Mouse (Mus musculus) C2C12 (cell line): ENCODE data around the gene Npc2. TPM values are rescaled to one million over a fixed set of nuclear protein-coding genes. Genes with fewer than 3 reads are reported as not detected.
A peak's percentile ranks its signal among the peaks of the same experiment; 100 is the strongest.

Experiments
- H3K27me3 ChIP-seq: one replicate; pipeline ENCODE4 v1.6.1; 2011; ENCODE audit not compliant: control insufficient read depth, insufficient read depth, insufficient read length
- H3K36me3 ChIP-seq: one replicate; pipeline ENCODE4 v1.6.1; 2011; ENCODE audit not compliant: control insufficient read depth, insufficient read depth
- H3K4me3 ChIP-seq: one replicate; pipeline ENCODE4 v1.5.1; 2011; ENCODE audit warnings: mild to moderate bottlenecking, control low read depth; ENCODE audit not compliant: poor library complexity, insufficient read depth, severe bottlenecking
- H3K79me2 ChIP-seq: one replicate; pipeline ENCODE4 v1.6.1; 2011; ENCODE audit not compliant: control insufficient read depth, insufficient read depth
- H3K79me3 ChIP-seq: one replicate; pipeline ENCODE4 v1.6.1; 2011; ENCODE audit warnings: low read depth, control low read depth
- H3ac ChIP-seq: one replicate; pipeline ENCODE3; 2011; ENCODE audit warnings: low read depth; ENCODE audit not compliant: control insufficient read depth, insufficient read length
- CEBPB ChIP-seq: IDR thresholded peaks from one replicate; pipeline ENCODE4 v1.6.1; 2011; ENCODE audit warnings: low read depth, mild to moderate bottlenecking, control low read depth, moderate library complexity
- CTCF ChIP-seq: IDR thresholded peaks from one replicate; pipeline ENCODE4 v1.5.1; 2011; ENCODE audit not compliant: control insufficient read depth, insufficient read depth, insufficient read length
- FOSL1 ChIP-seq: IDR thresholded peaks from one replicate; pipeline ENCODE4 v1.8.0; 2011; ENCODE audit warnings: mild to moderate bottlenecking, low read length; ENCODE audit not compliant: poor library complexity, insufficient read depth, severe bottlenecking
- MAX ChIP-seq: IDR thresholded peaks from one replicate; pipeline ENCODE4 v1.6.1; 2011; ENCODE audit warnings: mild to moderate bottlenecking, control low read depth
- MYOD1 ChIP-seq: IDR thresholded peaks from one replicate; pipeline ENCODE4 v1.6.1; 2011; ENCODE audit warnings: low read depth; ENCODE audit not compliant: control insufficient read depth, insufficient read length
- MYOG ChIP-seq: IDR thresholded peaks from one replicate; pipeline ENCODE4 v1.6.1; 2011; ENCODE audit not compliant: control insufficient read depth, insufficient read length; ENCODE audit errors: extremely low read depth
- USF1 ChIP-seq: IDR thresholded peaks from one replicate; pipeline ENCODE4 v1.6.1; 2011; ENCODE audit warnings: low read depth, mild to moderate bottlenecking, control low read depth, moderate library complexity
- long read RNA-seq, 2 experiments: library from polyadenylated mRNA; unstranded; transcript quantifications; one replicate each; pipeline ENCODE4 v2.0.0; 2019 to 2020
- polyA plus RNA-seq: library from polyadenylated mRNA; unstranded; fragments of >200 nt; fragmentation: generic; extraction: Trizol; gene quantifications from one replicate; pipeline ENCODE4 v1.2.1, GENCODE M21; 2012; ENCODE audit warnings: missing spikeins

The Npc2 gene
- polyA plus RNA-seq = 226 TPM
- long read RNA-seq, experiment 1, transcript Npc2-203 (2 exons, 2,542 nt) = minor isoform, 8 of 826 reads
- long read RNA-seq, experiment 1, transcript Npc2-201 (4 exons, 3,299 nt) = major isoform, 731 of 826 reads
- long read RNA-seq, experiment 1, partial matches to known transcripts = 10 of 826 reads
- long read RNA-seq, experiment 1, other reads (novel, unspliced or antisense) = 77 of 826 reads
- long read RNA-seq, experiment 2, transcript Npc2-201 (4 exons, 3,299 nt) = major isoform, 595 of 604 reads
- long read RNA-seq, experiment 2, partial matches to known transcripts = 4 of 604 reads
- long read RNA-seq, experiment 2, other reads (novel, unspliced or antisense) = 4 of 604 reads

GRCm38 (mm10) chr12:84772726-84773441, at the start of gene Npc2, which contains the start of gene Isca2:
TSS of gene Npc2 (minus strand) at chr12:84773152.
TSS of gene Isca2 (plus strand) at chr12:84773251.
- Histone ChIP-seq H3K27me3 (no peaks in the 10 kb centered on the region), H3K79me2 (peaks cover 61% of the 10 kb centered on the region), H3ac (peak within 1 kb of the TSS; percentile 95), H3K4me3 (peak within 1 kb of the TSS; percentile 90), H3K79me3 (peaks cover 45% of the 10 kb centered on the region), H3K36me3 (peaks cover 26% of the 10 kb centered on the region)
- TF ChIP-seq CTCF = no peak
- no peak for TF ChIP-seq MAX
- TF ChIP-seq USF1 = no peak
- no peak for TF ChIP-seq FOSL1
- TF ChIP-seq MYOD1 = no peak
- TF ChIP-seq MYOG = no peak
- no peak for TF ChIP-seq CEBPB

- Histone ChIP-seq H3ac (no peak overlapping the region), H3K79me3 (no peaks in the 10 kb centered on the region)
These were observed 46.5 kb upstream of the Npc2 start for GRCm38 (mm10) chr12:84819236-84820168.

DNA sequence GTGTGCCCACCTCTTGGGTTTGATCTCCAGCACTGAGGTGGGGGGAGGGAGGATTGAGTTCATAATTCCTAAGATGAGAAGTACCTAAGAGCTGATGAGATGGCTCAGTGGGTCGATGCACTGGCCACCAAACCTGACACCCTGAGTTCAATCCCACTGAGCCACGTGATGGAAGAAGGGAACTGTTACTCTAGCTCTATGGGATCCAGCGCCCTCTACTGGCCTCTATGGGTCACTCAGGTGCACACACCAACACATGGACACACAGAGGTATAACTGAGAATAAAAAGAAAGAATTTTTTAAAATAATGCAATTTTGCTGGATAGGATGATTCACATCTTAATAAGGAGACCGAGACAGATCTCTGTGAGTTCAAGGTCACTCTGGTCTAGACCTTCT, 45.5 kb upstream of the Npc2 start:
- H3K79me3 ChIP-seq = no peaks in the 10 kb centered on the region
- no peaks in the 10 kb centered on the region for H3K27me3 ChIP-seq
- no peak overlapping the region for H3K4me3 ChIP-seq
- H3ac ChIP-seq = no peak overlapping the region
- peaks cover 7% of the 10 kb centered on the region for H3K36me3 ChIP-seq
- TF ChIP-seq MYOD1 (no peak), MYOG (no peak), USF1 (no peak), FOSL1 (no peak), CTCF (no peak), CEBPB (no peak), MAX (no peak)
- H3K79me2 ChIP-seq = no peaks in the 10 kb centered on the region

More at GRCm38 (mm10) chr12:84819236-84820168, 46.5 kb upstream of the Npc2 start:
- no peaks in the 10 kb centered on the region for H3K27me3 ChIP-seq
- peaks cover 7% of the 10 kb centered on the region for H3K36me3 ChIP-seq
- no peaks in the 10 kb centered on the region for H3K79me2 ChIP-seq
- H3K4me3 ChIP-seq = no peak overlapping the region
- TF ChIP-seq MYOD1 (peak; percentile 97), MAX (peak; percentile 57), CEBPB (peak; percentile 39), CTCF (no peak)

DNA sequence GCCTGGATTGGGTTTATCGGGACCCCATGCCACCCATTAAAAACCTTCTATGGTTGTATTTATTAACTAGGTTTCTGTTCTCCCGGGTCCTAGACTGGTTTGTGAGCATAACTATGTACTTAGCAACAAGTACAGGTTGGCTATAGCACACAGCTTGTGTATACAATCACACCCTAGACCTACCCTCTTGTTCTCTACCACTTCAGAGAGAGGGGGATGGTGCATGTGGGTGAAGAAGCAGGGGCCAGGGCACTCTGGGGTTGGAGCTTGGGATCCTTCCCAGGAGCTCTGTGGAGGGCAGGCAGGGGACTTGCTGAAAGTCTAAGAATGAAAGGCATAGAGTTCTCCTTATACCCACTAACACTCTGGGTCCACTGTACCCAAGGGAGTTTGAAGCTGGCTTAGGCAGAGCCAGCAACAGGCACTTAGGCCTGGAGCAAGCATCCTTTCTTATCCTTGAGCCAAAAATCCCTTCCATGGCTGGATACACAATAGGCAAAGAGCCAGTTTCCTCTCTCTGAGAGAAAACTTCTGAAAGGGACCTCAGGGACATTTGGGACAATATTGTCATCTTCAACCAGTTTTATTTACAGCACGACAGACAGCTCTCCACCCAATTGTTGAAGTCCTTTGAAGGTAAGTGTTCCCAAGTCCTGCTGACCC, 41.8 kb upstream of the Npc2 start:
- Histone ChIP-seq H3K36me3 (peaks cover 7% of the 10 kb centered on the region), H3K27me3 (no peaks in the 10 kb centered on the region), H3K79me3 (no peaks in the 10 kb centered on the region), H3ac (no peak overlapping the region), H3K79me2 (no peaks in the 10 kb centered on the region), H3K4me3 (no peak overlapping the region)
- no peak for TF ChIP-seq CEBPB
- TF ChIP-seq MAX = no peak
- no peak for TF ChIP-seq MYOD1
- TF ChIP-seq FOSL1 = no peak
- no peak for TF ChIP-seq CTCF
- TF ChIP-seq MYOG = no peak
- no peak for TF ChIP-seq USF1

DNA sequence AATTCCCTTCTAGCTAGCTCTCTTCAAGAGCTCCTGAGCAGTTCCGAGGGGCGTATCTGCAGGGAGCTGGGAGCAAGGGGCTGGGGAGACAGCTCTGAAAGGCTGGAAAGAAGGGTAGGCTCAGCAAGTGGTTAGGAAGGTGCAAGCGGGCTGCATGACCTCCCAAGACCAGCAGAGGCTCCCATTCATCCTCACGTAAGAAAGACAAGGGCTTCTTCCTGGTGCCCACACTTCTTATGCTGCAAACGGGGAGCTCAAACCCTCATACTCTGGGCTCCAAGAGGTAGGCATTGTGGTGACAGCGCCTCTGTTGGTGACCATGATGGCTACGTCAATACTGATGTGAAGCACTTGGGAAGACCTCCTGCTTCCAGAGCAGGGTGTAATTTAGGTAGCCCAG, 40.8 kb upstream of the Npc2 start:
- Histone ChIP-seq H3K79me2 (no peaks in the 10 kb centered on the region), H3K79me3 (no peaks in the 10 kb centered on the region), H3K4me3 (no peak overlapping the region), H3K36me3 (peaks cover 13% of the 10 kb centered on the region), H3K27me3 (no peaks in the 10 kb centered on the region), H3ac (no peak overlapping the region)
- no peak for TF ChIP-seq USF1
- no peak for TF ChIP-seq MAX
- TF ChIP-seq CEBPB = no peak
- TF ChIP-seq MYOD1 = no peak
- TF ChIP-seq CTCF = peak; percentile 63
